Mouse (Mus musculus) G1E-ER4 (cell line): ENCODE results near the gene Haghl. TPM values are rescaled to one million over a fixed set of nuclear protein-coding genes. Genes with fewer than 3 reads are reported as not detected.

Experiments used
- GATA1 ChIP-seq: IDR thresholded peaks from one replicate; pipeline ENCODE4 v1.8.0; 2012; ENCODE audit warnings: low read length, inconsistent platforms
- polyA plus RNA-seq: library from polyadenylated mRNA; stranded (reverse); fragments of >175 nt; gene quantifications from 2 replicates; pipeline ENCODE4 v1.2.3, GENCODE M21; 2012

Gene Haghl
- polyA plus RNA-seq, 1 experiment = 31.3 TPM

DNA sequence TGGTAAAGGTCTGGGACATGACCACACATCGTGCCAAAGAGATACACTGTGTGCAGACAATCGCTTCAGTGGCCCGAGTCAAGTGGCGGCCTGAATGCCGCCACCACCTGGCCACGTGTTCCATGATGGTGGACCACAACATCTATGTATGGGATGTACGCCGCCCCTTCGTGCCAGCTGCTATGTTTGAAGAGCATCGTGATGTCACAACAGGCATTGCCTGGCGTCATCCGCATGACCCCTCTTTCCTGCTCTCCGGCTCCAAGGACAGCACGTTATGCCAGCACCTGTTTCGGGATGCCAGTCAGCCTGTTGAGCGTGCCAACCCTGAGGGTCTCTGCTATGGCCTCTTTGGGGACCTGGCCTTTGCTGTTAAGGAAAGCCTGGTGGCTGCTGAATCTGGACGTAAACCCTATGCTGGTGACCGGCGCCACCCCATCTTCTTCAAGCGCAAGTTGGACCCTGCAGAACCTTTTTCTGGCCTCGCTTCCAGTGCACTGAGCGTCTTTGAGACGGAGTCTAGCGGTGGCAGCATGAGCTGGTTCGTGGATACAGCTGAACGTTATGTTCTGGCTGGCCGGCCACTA lies 40.6 kb upstream of the Haghl start:
- no peak for TF ChIP-seq GATA1

DNA sequence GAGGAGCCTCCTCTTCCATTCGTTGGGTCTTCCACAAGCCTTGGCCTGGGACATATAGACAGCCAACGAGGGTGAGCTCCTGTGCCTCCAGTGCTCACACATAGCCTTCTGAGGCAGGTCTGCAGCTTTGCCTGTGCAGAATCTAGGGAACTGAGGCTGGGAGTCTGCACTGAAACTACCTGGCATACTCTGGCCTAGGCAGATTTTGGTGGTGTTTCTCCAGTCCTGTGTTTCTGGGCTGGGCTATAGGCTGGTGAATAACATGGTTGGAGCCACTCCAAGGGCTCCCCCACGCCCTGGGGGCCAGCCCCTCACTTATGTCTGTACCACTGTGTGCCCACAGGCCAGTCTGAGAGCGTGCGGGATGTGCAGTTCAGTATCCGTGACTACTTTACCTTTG lies 39.8 kb upstream of the Haghl start:
- TF ChIP-seq GATA1 = no peak

DNA sequence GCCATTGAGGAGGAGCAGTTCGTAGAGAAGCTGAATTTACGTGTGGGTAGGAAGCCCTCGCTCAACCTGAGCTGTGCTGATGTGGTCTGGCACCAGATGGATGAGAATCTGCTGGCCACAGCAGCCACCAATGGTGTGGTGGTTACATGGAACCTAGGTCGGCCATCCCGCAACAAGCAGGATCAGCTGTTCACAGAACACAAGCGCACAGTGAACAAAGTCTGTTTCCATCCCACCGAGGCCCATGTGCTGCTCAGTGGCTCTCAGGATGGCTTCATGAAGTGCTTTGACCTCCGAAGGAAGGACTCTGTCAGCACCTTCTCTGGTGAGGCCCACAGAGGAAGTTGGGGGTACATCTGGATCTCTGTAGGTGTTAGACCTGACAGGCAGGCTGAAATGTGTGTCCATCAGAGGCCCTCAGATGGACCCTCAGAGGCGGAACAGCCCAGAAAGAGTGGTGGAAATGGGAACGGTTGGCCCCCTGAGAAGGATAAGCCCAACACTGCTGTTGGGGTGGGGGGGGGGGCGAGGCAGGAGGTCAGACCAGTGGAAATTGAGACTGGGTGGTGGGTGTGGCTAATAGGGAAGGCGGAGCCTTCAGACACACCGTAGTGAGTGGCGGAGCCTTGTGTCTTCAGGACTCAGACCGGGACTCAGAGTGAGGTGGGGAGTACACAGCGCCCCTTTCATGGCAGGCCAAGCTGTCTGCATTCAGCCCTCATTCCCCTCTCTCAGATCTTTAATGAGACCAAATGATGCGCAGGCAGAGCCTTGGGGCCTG lies 39.1 kb upstream of the Haghl start:
- no peak for TF ChIP-seq GATA1

DNA sequence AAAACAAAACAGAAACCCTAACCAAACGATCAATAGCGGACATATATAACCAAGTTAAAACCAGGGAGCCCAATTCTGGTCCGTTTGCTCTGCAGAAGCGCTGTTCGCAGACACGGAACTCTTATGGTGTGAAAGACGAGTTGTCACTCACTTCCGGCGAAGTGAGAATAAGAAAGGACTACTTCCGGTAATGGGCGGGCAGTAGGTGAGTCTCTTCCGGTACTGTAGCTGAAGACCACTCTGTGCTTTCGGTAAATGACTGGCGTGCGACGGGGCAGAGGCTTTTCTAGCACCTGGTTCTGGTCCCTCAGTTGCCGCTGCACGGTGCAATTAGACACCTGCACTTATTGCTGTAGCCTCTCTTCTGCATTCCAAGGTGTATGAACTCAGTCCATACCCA lies 38.0 kb upstream of the Haghl start, which contains the start of gene Wdr24:
TSS of gene Wdr24 (plus strand) at position 176 of the 400 bp plus-strand sequence.
- TF ChIP-seq GATA1 = no peak

DNA sequence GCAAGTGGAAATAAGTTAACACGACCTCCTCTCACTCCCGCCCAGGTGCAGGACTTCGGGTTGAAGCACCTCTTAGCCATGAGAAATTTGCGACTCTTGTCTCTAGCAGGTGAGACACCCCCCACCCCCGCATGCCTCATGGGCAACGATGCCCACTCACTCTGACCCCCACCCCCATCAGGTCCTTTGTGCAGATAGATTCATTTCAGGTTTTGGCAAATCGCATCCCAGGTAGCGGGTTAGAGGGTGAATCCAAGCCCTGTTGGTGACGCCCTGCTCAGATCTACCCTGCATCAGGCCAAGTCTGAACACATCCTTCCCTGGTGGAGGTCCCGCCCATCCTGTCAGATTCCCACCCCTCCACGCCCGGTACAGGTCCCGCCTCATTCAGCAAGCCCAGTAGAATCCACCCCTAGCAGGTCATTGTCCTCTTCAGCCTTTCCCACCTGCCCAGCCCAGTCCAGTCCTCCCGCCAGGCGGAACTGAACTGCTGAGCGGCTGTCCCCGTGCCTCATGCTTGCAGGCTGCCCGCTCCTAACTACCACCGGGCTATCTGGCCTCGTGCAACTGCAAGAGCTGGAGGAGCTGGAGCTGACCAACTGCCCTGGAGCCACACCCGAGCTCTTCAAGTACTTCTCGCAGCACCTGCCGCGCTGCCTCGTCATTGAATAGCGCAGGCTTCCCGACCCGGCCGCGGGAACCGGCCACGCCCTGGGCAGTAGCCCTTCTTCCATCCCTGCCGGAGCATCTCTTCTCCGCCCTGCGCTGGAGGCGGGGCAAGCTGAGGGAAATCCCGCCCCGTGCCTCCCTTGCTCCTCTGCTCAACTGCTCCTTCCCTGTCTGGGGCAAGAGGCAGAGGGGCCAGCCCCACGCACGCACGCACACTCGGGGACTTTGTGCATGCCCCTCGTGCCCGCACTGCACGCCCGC lies 33.6 kb upstream of the Haghl start:
- no peak for TF ChIP-seq GATA1

DNA sequence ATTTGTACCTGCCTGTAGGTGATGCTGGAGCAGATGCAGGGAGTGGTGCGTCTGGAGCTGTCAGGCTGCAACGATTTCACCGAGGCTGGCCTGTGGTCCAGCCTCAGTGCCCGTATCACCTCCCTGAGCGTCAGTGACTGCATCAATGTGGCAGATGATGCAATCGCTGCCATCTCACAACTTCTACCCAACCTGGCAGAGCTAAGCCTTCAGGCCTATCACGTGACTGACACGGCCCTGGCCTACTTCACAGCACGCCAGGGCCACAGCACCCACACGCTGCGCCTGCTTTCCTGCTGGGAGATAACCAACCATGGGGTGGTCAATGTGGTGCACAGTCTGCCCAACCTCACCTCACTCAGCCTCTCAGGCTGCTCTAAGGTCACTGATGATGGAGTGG lies 32.2 kb upstream of the Haghl start:
- TF ChIP-seq GATA1 = no peak

DNA sequence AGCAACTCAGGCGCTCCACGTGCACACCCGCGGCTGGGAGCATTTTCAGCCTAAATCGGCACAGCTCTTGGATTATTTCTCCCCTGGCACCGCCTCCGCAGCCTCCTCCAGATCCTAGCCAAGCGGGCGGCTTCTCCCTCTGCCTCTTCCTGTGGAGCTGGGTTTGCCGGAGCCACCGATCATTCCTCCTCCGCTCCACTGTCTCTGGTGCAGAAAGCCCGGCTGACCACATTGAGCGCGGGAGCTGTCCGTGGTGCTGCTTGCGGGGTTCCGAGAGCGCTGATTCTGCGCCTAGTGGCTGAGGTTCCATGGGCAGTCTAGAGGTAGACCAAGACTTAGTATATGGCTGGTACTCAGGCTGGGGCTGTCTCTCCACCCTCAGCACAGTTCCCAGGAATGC lies 28.0 kb upstream of the Haghl start:
- no peak for TF ChIP-seq GATA1

DNA sequence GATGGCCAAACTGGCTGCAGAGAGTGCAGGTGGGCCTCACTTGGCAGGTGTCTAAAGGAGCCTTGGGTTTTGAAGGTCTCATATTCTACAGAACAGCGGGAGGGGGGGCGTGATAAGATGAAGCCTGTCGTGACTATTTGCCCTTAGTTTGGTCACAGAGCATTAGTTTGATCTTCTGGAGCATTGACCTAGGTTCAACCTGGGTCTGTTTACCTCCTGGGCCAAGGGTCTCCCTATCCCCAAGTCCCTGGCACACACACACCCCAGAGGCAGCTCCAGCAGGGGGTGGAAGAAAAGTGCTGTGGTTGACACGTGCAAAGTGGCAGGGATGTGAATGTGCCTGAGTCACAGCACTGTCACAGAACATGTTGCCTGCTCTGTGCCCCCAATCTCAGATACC lies 25.4 kb upstream of the Haghl start:
- TF ChIP-seq GATA1 = no peak

DNA sequence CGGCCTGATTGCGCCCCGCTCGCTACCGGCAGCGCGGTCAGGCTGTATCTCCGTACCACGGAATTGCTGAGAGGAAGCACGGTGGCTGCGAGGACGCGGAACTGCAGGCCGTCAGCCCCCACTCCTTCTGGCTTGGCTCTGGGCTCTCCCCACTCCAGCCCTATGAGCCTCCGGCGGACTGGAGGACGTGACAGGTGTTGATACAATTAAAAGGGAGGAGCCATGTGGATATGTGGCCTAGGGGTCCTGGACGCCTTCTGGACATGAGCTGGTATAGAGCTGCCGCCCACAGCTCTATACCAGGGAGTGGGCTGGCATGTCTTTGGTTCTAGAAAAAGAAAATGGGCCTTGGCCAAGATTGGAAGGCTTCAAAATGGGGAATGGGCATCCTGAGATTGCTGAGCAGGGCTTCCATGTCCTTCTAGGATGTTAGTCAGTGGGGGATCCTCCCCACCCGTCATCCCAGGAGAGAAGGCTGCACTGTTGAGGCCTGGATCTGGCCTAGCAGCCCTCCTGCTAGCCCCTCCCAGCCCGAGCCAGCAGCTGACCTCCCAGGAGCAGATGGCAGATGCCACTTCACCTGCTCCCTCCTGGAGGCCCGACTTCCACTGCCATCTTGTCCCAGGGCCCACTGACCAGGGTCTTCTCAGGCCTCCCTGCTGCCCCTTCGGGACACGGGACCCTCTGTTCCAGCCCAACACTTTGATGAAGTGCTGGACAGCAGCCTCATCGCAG lies 24.3 kb upstream of the Haghl start:
- TF ChIP-seq GATA1 = no peak

DNA sequence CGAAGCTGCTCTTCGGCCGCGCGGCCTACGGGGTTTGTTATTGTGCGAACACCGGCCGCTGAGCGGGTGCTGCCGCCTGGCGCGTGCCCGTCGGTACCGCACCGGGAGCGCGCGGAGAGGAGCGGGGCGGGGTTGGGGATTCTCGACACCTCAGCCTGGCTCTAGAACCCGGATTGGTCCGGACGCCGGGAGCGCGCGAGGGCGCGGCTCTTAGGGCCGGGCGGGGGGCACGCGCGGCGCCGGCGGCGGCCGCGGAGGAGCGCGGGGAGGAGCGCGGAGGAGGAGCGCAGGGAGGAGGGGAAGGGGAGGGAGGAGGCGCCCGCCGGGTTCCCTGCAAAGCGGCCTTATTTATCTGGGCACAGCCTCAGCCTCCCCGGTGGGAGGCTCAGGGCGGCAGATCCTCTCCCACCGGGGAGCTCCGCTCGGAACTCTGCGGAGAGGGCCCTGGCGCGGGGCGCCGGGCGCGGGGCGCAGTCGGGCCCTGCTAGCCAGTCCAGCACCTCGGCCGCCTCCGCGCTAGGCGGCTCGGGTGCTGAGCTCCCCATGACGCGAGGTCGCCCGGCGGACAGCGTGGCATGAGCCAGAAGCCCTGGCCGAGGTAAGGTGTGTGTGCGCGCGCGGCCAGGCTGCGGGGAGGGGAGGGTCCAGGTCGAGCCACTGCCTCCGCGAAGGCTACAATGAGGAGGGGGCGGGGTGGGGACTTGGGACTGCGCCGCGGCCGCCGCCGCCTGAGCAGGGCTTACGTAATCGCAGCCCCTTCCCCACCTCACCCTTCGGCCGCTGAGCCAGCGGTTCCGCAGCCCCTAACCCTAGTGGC lies 23.5 kb upstream of the Haghl start, which contains the start of gene Fbxl16:
TSS of gene Fbxl16 (plus strand) at position 297 of the 817 bp plus-strand sequence.
- no peak for TF ChIP-seq GATA1

DNA sequence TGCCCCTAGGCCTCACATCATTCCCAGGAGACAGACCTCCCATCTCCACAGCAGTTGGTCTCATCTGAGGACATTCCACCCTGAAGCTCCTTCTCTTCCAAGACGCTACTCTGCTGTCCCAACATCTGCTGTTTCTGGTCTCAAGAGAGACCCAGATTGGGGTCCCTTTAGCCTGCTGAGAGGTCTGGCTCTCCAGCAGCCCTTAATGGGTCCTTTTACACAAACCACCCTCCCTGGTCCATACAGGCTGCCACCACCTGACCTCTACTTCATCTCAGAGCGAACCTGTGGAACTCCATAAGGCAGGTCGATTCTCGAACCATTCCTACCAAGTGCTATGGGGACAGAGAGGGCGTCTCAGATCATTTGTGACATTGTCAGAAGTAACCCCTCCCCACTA lies 22.6 kb upstream of the Haghl start:
- no peak for TF ChIP-seq GATA1

DNA sequence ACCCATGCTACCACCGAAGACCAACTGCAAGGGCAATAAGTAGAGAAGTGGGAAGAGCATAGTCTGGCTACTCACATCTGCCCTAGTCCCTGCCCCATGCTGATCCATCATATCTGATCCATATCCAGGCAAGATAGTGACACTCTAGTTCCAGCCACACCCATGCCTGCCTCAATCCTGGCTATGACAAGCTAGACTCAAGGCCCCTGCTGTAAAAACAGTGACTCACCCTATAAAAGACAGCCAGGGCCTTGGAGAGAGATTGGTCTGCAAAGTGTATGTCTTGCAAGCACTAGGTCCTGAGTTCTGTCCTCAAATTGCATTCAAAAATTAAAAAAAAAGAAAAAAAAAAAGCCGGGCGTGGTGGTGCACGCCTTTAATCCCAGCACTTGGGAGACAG lies 21.0 kb upstream of the Haghl start:
- TF ChIP-seq GATA1 = no peak

DNA sequence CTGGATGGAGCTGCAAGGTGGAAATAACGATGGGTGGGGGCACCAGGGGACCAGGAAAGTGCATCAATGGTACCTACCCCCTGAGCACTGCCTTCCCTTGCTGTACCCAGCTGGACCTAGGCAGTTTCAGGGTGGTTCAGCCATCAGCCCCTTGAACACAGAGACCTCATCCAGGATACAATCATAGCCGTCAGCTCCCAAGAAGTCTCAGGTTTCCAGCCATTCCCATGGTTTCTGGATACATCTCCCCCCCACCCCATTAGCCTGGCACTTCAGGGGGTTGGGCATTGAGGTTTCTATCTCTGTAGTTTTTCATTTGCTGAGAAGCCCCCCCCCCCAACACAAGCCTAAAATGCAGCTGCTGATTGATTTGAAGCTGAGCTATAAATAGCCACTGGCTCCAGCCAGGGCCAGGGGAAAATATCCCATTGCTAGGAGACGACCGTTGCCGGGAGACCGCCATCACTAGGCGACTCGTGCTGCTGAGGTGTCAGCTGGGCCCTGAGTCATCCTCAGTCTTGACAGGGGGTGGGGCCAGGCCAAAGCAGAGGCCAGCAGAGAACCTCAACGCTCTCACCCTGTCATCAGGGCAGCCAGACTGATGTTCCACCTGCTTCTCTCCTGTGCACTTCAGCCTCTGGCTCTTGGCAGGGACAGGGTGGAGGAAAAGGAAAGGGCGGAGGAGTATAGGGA lies 17.5 kb upstream of the Haghl start:
- no peak for TF ChIP-seq GATA1

DNA sequence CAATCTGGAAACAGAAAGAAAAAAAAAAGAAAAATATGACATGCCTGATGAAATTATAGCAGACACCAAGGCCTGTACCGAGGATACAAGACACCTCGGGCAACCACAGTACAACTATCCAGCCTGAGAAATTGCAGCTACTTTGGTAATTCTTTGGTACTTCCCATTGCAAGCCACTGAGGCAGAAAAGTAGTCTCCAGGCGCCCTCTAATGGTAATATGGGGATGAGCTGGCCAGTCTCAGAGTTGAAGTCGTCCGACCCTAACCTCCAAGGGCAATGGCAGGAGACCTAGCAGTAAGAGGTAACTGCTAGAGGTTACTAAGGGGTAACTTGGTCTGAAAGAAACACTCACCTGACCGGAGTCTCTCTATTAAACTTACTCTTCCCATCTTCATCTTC lies 15.6 kb upstream of the Haghl start:
- no peak for TF ChIP-seq GATA1
